In the genomic region with DNA sequence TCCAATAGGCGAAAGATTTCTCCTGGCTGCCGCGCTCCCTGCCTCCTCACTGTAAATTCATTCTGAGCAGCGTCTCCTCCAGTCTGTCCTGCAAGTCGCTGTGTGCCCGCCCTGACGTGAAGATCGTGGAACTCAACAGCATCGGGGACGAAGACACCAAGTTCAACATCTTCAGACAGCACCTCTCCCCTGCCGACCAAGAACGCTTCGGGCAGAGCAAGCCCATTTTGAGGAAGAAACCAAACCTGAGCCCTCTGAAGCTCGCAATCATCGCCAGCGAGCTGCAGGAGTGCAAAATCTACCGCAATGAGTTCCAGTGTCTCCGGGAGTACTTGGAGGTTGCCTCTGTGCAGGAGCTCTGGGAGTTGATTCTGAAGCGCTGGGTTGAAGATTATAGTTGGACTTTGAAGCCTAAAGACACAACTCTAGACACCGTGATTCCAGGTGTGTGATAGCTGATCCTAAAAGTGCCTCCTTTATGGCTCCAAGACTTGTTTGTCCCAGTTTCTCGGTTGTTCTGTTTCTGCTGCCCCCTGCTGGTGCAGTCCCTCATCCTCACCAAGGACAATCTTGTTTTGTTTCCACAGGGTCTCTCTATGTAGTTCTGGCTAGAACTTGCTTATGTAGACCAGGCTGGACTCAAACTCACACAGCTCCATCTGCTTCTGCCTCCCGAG, we compare ENCODE assay signal across 8 mouse cellular contexts. TPM values are rescaled to one million over a fixed set of nuclear protein-coding genes. Genes with fewer than 3 reads are reported as not detected.
DNase-seq lines count a peak whose midpoint lies in the region.

No protein-coding gene starts in this region.

- H3K4me1 ChIP-seq in megakaryocyte, embryonic 14.5 days, result peaks cover 37% of the 10 kb centered on the region

- peak overlapping the region; percentile 92 for H3K4me3 ChIP-seq in megakaryocyte, embryonic 14.5 days (replicated peaks)

- H3K27me3 ChIP-seq in megakaryocyte, embryonic 14.5 days (replicated peaks), result peaks cover 11% of the 10 kb centered on the region

- peak; percentile 82 to 95 for DNase-seq in adrenal gland, adult (ENCODE audit: inconsistent age in 2 of 2, low spot score in 1 of 2)
- DNase-seq in embryo, embryonic 10 days (ENCODE audit: low spot score), result peak; percentile 93
- peak; percentile 85 for DNase-seq in gastrocnemius, postnatal 10 days
- DNase-seq in induced T-regulatory cell, adult 2 months (ENCODE audit: low read depth), result peak; percentile 93
- DNase-seq in left cerebral cortex, adult 8-10 months (ENCODE audit: low spot score in 2 of 2), result peak; percentile 54 to 74
- peak; percentile 79 to 88 for DNase-seq in right cerebral cortex, postnatal 10 days (ENCODE audit: low spot score in 2 of 2)
- DNase-seq in urinary bladder, postnatal 14 days (ENCODE audit: low spot score), result peak; percentile 87

- no peaks in the 10 kb centered on the region for H3K9me3 ChIP-seq in megakaryocyte, embryonic 14.5 days

- no peaks in the 10 kb centered on the region for H3K36me3 ChIP-seq in megakaryocyte, embryonic 14.5 days (replicated peaks; ENCODE audit: low read length)

RNA-seq across cellular contexts. Expression of a gene that starts 25.4 kb away (rescaled TPM):
- total RNA-seq in gastrocnemius, postnatal 10 days (2021), result 1 to 10 TPM; 1.6 to 2.8 TPM
- 1 to 10 TPM; 1.1 to 2.6 (median 1.8) TPM for total RNA-seq in left cerebral cortex, adult 8-10 months (2022)
- not detected in 2 replicates for polyA plus RNA-seq in megakaryocyte, embryonic 14.5 days (2012; ENCODE audit: insufficient read depth, low replicate concordance)

RNA-seq across cellular contexts. Expression of a gene that starts 25.7 kb away (rescaled TPM):
- 100 to 1,000 TPM; 155 to 192 TPM for total RNA-seq in gastrocnemius, postnatal 10 days (2021)
- 100 to 1,000 TPM; 269 to 329 (median 300) TPM for total RNA-seq in left cerebral cortex, adult 8-10 months (2022)
- 6.4 and 61.7 TPM in 2 replicates for polyA plus RNA-seq in megakaryocyte, embryonic 14.5 days (2012; ENCODE audit: insufficient read depth, low replicate concordance)

RNA-seq across cellular contexts. Expression of a gene that starts 32.8 kb away (rescaled TPM):
- total RNA-seq in gastrocnemius, postnatal 10 days (2021), result 10 to 100 TPM in 1 of 2 experiments, 1 to 10 TPM in 1; 6.6 to 10.8 TPM
- 10 to 100 TPM; 13.9 to 25.5 (median 20.2) TPM for total RNA-seq in left cerebral cortex, adult 8-10 months (2022)
- polyA plus RNA-seq in megakaryocyte, embryonic 14.5 days (2012; ENCODE audit: insufficient read depth, low replicate concordance), result not detected in 2 replicates

RNA-seq across cellular contexts. Expression of a gene that starts 47.8 kb away (rescaled TPM):
- total RNA-seq in gastrocnemius, postnatal 10 days (2021), result 10 to 100 TPM; 19.0 to 25.8 TPM
- total RNA-seq in left cerebral cortex, adult 8-10 months (2022), result 10 to 100 TPM; 62.2 to 70.5 (median 66.3) TPM
- 0.95 and 1.2 TPM in 2 replicates for polyA plus RNA-seq in megakaryocyte, embryonic 14.5 days (2012; ENCODE audit: insufficient read depth, low replicate concordance)

Comparison
In these comparisons a context has a peak if more than half of its experiments do, and no peak if none do; other contexts are left out.
1. Peak in every context shown above with its lines: DNase-seq and H3K4me3 ChIP-seq.